Comparison of ENCODE assay signal across 8 mouse cellular contexts in the genomic region with DNA sequence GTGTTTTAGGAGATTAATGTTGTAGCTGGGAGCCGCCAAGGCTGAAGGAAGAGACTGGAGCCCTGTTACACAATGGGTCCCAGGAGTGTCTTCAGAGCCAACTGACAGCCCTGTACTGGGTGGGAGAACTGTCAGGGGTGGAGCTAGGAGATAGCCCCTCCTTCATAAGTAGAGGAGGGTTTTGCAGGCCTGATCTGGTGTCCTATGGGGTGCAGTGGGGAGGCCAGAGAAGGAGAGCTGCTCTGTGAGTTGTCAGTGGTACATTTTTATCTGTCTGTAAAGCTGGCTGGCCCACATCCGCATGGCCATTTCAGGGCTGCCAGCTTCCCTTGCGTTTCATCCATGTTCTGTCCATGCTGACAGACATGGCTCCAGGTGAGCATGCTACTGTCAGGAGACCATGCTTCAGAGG. TPM values are rescaled to one million over a fixed set of nuclear protein-coding genes. Genes with fewer than 3 reads are reported as not detected.
DNase-seq lines count a peak whose midpoint lies in the region.

No protein-coding gene starts in this region.

- intact Hi-C loops in heart, postnatal 14 days (cut with DNase I): no loop called here

- DNase-seq in cerebellum, adult 9-10 months: peak; percentile 46
- no peak for DNase-seq in cerebellum, postnatal 36 days
- peak; percentile 76 for DNase-seq in adrenal gland, postnatal 14 days
- peak; percentile 40 to 51 for DNase-seq in heart, postnatal 14 days
- DNase-seq in lung, postnatal 14 days: peak; percentile 44
- no peak for DNase-seq in frontal cortex, postnatal 10 days (ENCODE audit: low spot score in 2 of 2)
- no peak for DNase-seq in right cerebral cortex, postnatal 4 days
- no peak for DNase-seq in layer of hippocampus, adult 8-10 months (ENCODE audit: low spot score in 2 of 2)

RNA-seq across cellular contexts. Expression of a gene that starts 20.9 kb away (rescaled TPM):
- 96.4 and 96.9 TPM in 2 replicates for total RNA-seq in adrenal gland, postnatal 14 days (2021)
- total RNA-seq in heart, postnatal 14 days (2021): 10 to 100 TPM; 53.9 to 59.4 TPM
- total RNA-seq in layer of hippocampus, adult 8-10 months (2022): 100 to 1,000 TPM in 1 of 4 experiments, 10 to 100 TPM in 3; 77.0 to 102 (median 92.7) TPM

Comparison
In these comparisons a context has a peak if more than half of its experiments do, and no peak if none do; other contexts are left out.
1. DNase-seq: peak in cerebellum, adult 9-10 months (single experiment), adrenal gland, postnatal 14 days (single experiment), heart, postnatal 14 days (2 of 2) and lung, postnatal 14 days (single experiment); none in cerebellum, postnatal 36 days (0 of 2), frontal cortex, postnatal 10 days (0 of 2), right cerebral cortex, postnatal 4 days (single experiment) and layer of hippocampus, adult 8-10 months (0 of 2).